Mouse (Mus musculus) kidney, postnatal 0 days (tissue): ENCODE results near the gene Epb41l3. TPM values are rescaled to one million over a fixed set of nuclear protein-coding genes. Genes with fewer than 3 reads are reported as not detected.

Experiments
- ATAC-seq: fragments of 200-750 bp; cut with Nextera tagmentation; replicated peaks from 2 replicates; pipeline ENCODE4 v1.8.0; 2017; ENCODE audit warnings: low read depth, moderate number of reproducible peaks, moderate TSS enrichment, moderate library complexity; ENCODE audit not compliant: low FRiP score
- DNase-seq: peaks from one replicate; pipeline ENCODE4 v3.0.0-alpha.2; 2016; ENCODE audit warnings: low spot score
- H3K27ac ChIP-seq: fragments of 300-500 bp; sonication (generic); 2 replicates; pipeline ENCODE4 v1.5.1; 2014; ENCODE audit warnings: mild to moderate bottlenecking
- H3K27me3 ChIP-seq: fragments of 300-500 bp; sonication (generic); 2 replicates; pipeline ENCODE4 v1.6.1; 2014; ENCODE audit warnings: low read length, mixed read lengths; ENCODE audit not compliant: insufficient read depth
- H3K36me3 ChIP-seq: fragments of 300-500 bp; sonication (generic); 2 replicates; pipeline ENCODE4 v1.6.1; 2014; ENCODE audit warnings: low read length, mixed read lengths; ENCODE audit not compliant: insufficient read depth
- H3K4me1 ChIP-seq: fragments of 300-500 bp; sonication (generic); replicated peaks from 2 replicates; pipeline ENCODE4 v1.6.1; 2014; ENCODE audit warnings: antibody characterized with exemption, low read length, mixed read lengths; ENCODE audit not compliant: insufficient read depth
- H3K4me2 ChIP-seq: fragments of 300-500 bp; sonication (generic); 2 replicates; pipeline ENCODE4 v1.6.1; 2014; ENCODE audit warnings: mild to moderate bottlenecking, low read length, moderate library complexity, mixed read lengths
- H3K4me3 ChIP-seq: fragments of 300-500 bp; sonication (generic); replicated peaks from 2 replicates; pipeline ENCODE4 v1.5.1; 2014; ENCODE audit warnings: low read depth, low read length
- H3K9ac ChIP-seq: fragments of 300-500 bp; sonication (generic); 2 replicates; pipeline ENCODE4 v1.6.1; 2014; ENCODE audit warnings: low read depth, low read length
- H3K9me3 ChIP-seq: fragments of 300-500 bp; sonication (generic); replicated peaks from 2 replicates; pipeline ENCODE4 v1.6.1; 2016; ENCODE audit warnings: low read length, inconsistent platforms, mixed read lengths
- CTCF ChIP-seq: IDR thresholded peaks from 2 replicates; pipeline ENCODE4 v1.5.1; 2016; ENCODE audit warnings: antibody characterized with exemption, low read depth, mild to moderate bottlenecking, moderate library complexity
- WGBS: fragments of 180-500 bp; shearing (Covaris S2); extraction: QIAGEN DNeasy Blood & Tissue Kit; methylation state at CpG from one replicate; pipeline ENCODE4 v1.1.7; 2014; 5-methylcytosine and 5-hydroxymethylcytosine counted together
- polyA plus RNA-seq: library from polyadenylated mRNA; unstranded; fragments of >200 nt; fragmentation: Nextera tagmentation; extraction: Ambion mirVana; gene quantifications from 2 replicates; pipeline ENCODE4 v1.2.1, GENCODE M21; 2015

Epb41l3 gene
- polyA plus RNA-seq, 1 experiment from 2014 or later, result 13.3 TPM

DNA sequence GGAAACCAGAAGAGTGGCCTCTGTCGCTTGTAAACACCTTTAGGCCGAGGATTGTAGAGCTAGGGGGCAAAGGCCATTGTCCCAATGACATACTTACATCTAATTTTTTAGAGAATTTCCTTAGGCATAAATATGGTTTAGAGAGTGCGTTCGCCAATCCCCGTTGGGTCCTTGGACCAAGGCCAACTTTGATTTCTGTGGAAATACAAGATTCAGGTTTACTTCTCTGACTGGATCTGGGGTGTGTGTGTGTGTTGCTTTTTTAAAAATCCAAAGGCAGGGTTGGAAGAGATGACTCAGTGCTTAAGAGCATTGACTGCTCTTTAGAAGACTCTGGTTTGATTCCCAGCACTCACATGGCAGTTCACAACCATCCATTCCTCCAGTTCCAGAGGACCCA lies 83.2 kb downstream of the Epb41l3 start:
- no peak for ATAC-seq
- H3K9me3 ChIP-seq, result no peaks in the 10 kb centered on the region
- TF ChIP-seq CTCF, result no peak
- H3K27me3 ChIP-seq, result no peaks in the 10 kb centered on the region
- no peak for DNase-seq
- WGBS, result 79% methylated on average over 5 of the region's 5 CpGs
- no peak overlapping the region for H3K9ac ChIP-seq
- H3K4me2 ChIP-seq, result no peak overlapping the region
- no peak overlapping the region for H3K27ac ChIP-seq
- no peak overlapping the region for H3K4me3 ChIP-seq
- no peaks in the 10 kb centered on the region for H3K36me3 ChIP-seq
- no peaks in the 10 kb centered on the region for H3K4me1 ChIP-seq

DNA sequence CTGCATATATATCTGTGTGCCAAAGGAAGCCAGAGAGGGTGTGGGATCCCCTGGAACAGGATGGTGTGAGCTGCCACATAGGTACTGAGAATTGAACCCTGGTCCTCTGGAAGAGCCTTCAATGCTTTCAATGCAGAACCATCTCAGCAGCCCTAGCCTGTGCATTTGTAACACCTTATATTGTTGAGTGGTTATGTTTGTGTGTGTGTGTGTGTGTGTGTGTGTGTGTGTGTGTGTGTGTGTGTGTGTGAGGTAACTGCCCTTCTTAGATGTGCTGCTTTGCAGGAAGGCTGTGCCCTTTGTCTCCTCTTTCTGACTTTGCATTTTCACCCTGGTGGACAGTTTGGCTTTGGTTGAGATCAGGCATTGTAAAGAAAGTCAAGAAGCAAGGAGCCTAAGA lies 87.2 kb downstream of the Epb41l3 start:
- H3K27ac ChIP-seq, result no peak overlapping the region
- no peaks in the 10 kb centered on the region for H3K4me1 ChIP-seq
- DNase-seq (no peak), ATAC-seq (no peak)
- H3K9me3 ChIP-seq, result no peaks in the 10 kb centered on the region
- H3K36me3 ChIP-seq, result no peaks in the 10 kb centered on the region
- H3K27me3 ChIP-seq, result no peaks in the 10 kb centered on the region
- no peak for TF ChIP-seq CTCF
- H3K4me2 ChIP-seq, result no peak overlapping the region
- H3K9ac ChIP-seq, result no peak overlapping the region
- no peak overlapping the region for H3K4me3 ChIP-seq

DNA sequence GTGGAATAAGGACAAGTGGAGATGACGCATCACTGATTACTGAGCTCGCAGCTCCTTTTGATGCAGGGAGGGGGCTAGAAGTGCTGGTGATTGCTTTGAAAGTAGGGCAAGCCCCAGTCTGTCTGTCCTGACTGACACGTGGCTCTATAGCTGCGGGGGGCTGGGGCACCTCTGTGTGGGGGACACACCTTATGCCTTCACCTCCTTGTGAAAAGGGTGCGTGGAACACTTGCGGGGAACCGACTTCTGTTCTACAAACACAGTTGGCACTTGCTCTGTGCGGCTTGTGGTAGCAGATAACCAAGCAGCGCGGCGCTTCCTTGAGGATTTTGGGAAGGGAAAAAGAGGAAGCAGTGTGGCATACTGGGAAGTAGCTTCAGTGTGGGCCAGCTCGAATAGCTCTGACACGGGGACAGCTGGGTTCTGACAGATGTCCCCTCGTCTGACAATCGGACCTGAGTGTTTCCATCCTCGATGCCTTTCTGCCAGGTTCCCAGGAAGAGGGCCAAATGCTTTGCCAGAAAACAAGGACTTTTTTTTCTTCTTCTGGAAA lies 101.5 kb downstream of the Epb41l3 start:
- no peak for TF ChIP-seq CTCF
- Histone ChIP-seq H3K36me3 (no peaks in the 10 kb centered on the region), H3K27ac (no peak overlapping the region), H3K4me1 (no peaks in the 10 kb centered on the region), H3K9me3 (no peaks in the 10 kb centered on the region), H3K4me2 (no peak overlapping the region), H3K9ac (no peak overlapping the region), H3K27me3 (no peaks in the 10 kb centered on the region), H3K4me3 (no peak overlapping the region)
- no peak for DNase-seq
- ATAC-seq, result no peak
- 54% methylated on average over 16 of the region's 16 CpGs for WGBS

GRCm38 (mm10) chr17:69177954-69178353 lies 102.5 kb downstream of the Epb41l3 start:
- ATAC-seq (no peak), DNase-seq (no peak)
- H3K9ac ChIP-seq, result no peak overlapping the region
- TF ChIP-seq CTCF, result no peak
- no peak overlapping the region for H3K4me2 ChIP-seq
- H3K4me1 ChIP-seq, result no peaks in the 10 kb centered on the region
- H3K9me3 ChIP-seq, result no peaks in the 10 kb centered on the region
- WGBS, result 88% methylated on average over 5 of the region's 5 CpGs
- no peak overlapping the region for H3K27ac ChIP-seq
- no peaks in the 10 kb centered on the region for H3K27me3 ChIP-seq
- no peaks in the 10 kb centered on the region for H3K36me3 ChIP-seq
- no peak overlapping the region for H3K4me3 ChIP-seq

- Histone ChIP-seq H3K27ac (no peak overlapping the region), H3K36me3 (no peaks in the 10 kb centered on the region), H3K9ac (no peak overlapping the region), H3K4me2 (peak overlapping the region; percentile 10; the same call in 1 of the 2 replicates), H3K4me1 (no peaks in the 10 kb centered on the region), H3K4me3 (no peak overlapping the region), H3K27me3 (no peaks in the 10 kb centered on the region), H3K9me3 (no peaks in the 10 kb centered on the region)
- 25% methylated on average over 12 of the region's 12 CpGs for WGBS
- DNase-seq (peak; percentile 76), ATAC-seq (0 out of 2 replicates have a peak, but pooled peaks have one; percentile 49)
- TF ChIP-seq CTCF, result no peak
These were observed 105.5 kb downstream of the Epb41l3 start for GRCm38 (mm10) chr17:69180905-69181559.

DNA sequence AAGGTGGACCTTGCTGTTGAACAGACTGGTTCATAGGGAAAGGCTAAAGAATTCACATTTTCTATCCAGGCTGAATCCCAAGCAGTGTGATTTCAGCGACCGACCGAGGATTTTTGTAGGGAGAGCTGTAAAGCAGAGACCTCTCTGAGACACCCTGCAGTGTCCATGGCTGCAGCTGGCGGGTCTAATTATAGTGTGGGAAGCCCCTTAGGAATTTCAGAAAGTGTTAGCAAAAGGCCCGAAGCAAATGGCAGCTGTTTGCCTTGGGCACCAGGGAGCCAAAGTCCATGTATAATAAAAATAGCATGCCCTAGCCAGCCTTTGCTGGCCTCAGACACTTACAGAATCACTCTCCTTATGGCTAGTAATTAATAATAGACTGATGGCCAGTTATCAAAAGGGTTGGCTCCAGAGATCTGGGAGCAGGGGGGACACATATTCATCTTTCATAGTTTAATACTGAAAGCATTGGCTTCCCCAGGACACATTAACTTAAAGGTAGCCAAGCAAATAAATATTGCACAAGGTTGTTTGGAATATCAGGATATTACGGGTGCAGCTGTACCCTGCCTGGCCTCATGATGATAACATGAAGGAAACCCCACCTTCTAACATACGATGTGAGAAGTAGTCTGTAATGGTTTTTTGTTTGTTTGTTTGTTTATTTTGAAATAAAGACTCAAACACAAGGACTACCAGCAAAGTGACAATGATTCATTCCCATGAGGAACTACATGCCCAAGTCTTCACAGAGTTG lies 106.3 kb downstream of the Epb41l3 start:
- no peak overlapping the region for H3K4me3 ChIP-seq
- 33% methylated on average over 7 of the region's 7 CpGs for WGBS
- H3K27me3 ChIP-seq, result no peaks in the 10 kb centered on the region
- no peak for TF ChIP-seq CTCF
- H3K4me2 ChIP-seq, result peak overlapping the region; percentile 10; the same call in 1 of the 2 replicates
- H3K36me3 ChIP-seq, result no peaks in the 10 kb centered on the region
- H3K27ac ChIP-seq, result no peak overlapping the region
- no peak overlapping the region for H3K9ac ChIP-seq
- ATAC-seq (no peak), DNase-seq (no peak)
- H3K9me3 ChIP-seq, result no peaks in the 10 kb centered on the region
- no peaks in the 10 kb centered on the region for H3K4me1 ChIP-seq
